Mouse (Mus musculus): ENCODE measurements around the gene Oaz3. TPM values are rescaled to one million over a fixed set of nuclear protein-coding genes. Genes with fewer than 3 reads are reported as not detected.

Gene Oaz3
- total RNA-seq, 2 experiments from 2014 or later: not detected

DNA sequence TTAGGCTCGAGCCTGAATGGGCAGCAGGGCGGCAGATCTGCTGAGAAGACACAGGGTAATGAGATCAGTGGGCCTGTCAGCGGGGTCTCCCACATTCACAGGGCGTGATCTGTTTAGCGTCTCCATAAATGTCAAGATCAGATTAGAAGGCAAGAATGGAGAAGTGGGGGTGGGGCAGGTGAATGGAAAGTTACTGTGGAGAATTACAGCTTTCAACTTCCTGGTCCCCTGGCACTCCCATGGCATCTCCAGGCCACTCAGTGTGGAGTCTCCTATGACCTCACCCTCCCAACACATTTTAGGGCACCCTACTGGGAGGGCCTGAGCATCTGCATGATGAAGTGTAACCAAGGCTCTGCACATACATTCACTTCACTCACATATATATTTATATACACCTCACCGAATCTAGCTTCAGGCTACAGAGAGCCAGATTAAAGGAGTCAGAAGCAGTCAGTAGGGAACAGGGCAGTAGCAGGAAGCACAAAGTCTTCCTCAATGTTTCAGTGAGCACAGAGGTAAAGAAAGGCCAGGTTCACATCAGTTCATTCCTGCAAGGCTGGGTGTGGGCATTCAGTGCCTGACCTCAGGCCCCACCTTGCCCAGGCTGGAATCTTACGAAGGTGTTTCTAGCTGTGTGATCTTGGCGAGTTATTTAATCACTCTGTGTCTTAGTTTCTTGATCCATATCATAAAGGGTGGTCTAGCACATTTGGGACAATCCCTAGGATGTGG, 32.8 kb upstream of the Oaz3 start:
- TF ChIP-seq CTCF (IDR thresholded peaks at IDR 0.05): no peak
- Histone ChIP-seq H3K27ac (peak overlapping the region; percentile 98), H3K4me3 (no peak overlapping the region)
- DNase-seq (ENCODE audit: extremely low spot score in 1 of 2, low spot score in 2 of 2): no peak
- intact Hi-C loops (cut with DNase I): no loop called here

DNA sequence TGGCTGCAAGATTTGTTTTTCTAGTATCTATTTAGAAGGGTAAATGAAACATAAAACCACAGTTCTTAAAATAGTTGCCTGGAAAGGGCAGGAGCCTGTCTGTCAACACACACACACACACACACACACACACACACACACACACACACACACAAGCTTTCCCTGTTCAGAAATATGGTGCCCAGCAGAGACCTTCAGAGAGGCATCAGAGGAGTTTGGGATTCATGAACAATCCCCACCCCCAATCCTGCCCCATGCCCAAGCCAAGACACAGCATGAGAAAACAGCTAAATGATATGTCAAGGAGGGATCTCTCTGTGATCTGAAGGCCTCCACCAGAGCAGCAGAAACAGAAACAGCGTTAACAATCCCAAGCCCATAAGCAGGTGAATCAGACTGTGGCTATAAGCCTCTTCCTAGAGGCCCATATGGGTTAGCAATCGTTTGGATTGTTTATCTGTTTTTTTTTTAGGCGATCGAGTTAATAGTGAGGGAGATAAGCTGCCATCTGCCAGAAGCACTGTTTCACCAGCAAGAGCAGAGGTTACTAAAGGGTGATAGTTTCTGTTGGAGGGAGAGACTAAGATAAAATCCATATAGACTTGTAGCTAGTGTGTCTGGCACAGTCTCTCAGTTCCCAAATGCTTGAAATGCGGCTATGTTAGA, 30.0 kb upstream of the Oaz3 start:
- H3K4me3 ChIP-seq: no peak overlapping the region
- intact Hi-C loops (cut with DNase I): no loop called here

DNA sequence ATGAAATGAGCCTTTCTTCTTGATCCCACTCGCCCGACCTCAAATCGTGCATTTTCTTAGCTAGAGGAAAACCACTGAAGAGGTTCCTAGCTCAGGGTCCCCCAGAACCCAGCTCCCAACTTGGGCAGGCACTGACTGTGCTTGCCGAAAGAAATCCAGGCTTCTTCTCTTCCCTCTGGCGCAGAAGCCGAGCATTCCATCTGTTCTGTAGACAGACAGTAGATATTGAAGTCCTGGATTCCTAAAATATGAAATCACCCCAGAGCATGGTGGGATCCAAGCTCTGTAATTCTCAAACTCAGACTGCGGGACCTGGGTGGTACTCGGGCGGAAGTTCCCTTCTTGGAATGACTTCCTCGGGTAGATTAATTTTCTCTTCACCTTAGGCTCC, 29.4 kb upstream of the Oaz3 start:
- Histone ChIP-seq H3K27ac (peak overlapping the region; percentile 65), H3K4me3 (no peak overlapping the region; the same call in 1 of the 2 replicates)
- DNase-seq (ENCODE audit: extremely low spot score in 1 of 2, low spot score in 2 of 2): no peak
- no peak for TF ChIP-seq CTCF (IDR thresholded peaks at IDR 0.05)
- intact Hi-C loops (cut with DNase I): no loop called here

More for the DNA sequence above, 30.0 kb upstream of the Oaz3 start:
- no peak for TF ChIP-seq CTCF (IDR thresholded peaks at IDR 0.05)
- DNase-seq (ENCODE audit: extremely low spot score in 1 of 2, low spot score in 2 of 2): no peak
- no peak overlapping the region for H3K27ac ChIP-seq

DNA sequence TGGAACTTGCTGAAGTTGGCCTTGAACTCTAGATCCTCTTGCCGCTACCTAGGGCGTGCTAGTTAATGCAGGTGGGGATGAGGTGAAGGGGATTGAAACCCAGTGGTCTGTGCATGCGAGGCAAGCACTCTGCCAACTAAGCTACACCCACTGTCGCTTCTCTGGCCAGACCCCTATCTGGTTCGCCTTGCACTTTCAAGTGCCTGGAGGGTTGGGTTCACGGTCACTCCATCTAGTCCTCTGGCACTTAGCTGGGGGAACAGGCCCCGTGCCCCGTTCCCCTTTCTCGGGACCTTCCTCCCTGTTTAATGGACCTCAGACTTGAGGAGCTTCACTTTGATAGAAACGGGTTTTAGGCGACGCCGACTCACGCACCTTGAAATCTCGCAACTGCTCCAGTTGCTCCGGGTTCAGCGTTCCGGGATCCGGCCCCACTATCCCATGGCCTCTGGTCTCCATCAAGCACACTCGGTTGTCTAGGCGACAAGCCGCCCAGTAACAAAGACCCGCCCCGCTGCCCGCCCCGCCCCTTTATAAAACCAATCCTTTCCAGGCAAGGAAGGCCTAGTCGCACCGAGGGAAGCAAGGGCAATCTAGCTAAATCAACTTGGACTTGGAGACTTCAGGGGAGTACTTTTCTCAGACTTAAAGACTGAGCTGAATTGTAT, 28.9 kb upstream of the Oaz3 start:
- intact Hi-C loops (cut with DNase I): no loop called here
- no peak for DNase-seq (ENCODE audit: extremely low spot score in 1 of 2, low spot score in 2 of 2)
- Histone ChIP-seq H3K27ac (peak overlapping the region; percentile 65), H3K4me3 (peak overlapping the region; percentile 31)
- no peak for TF ChIP-seq CTCF (IDR thresholded peaks at IDR 0.05)

DNA sequence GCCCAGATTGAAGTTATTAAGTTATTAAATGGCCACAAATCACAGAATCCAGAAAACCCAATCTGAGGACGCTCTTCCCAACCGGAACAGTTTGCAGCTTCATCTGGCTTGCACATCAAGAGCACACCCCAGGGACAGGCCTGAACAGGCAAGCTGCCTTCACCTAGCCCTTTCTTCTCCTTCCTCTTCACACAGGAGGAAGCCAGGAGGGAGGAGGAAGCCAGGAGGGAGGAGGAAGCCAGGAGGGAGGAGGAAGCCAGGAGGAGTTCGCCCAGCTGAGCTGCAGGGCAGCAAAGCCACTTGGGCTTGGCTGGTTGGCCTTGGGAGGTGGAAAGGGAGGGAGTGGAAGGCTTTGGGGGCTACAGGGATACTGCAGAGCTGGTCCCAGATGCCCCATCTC, 25.2 kb upstream of the Oaz3 start:
- no peak for DNase-seq (ENCODE audit: extremely low spot score in 1 of 2, low spot score in 2 of 2)
- no peak for TF ChIP-seq CTCF (IDR thresholded peaks at IDR 0.05)
- H3K27ac ChIP-seq: no peak overlapping the region
- intact Hi-C loops (cut with DNase I): no loop called here
- H3K4me3 ChIP-seq: no peak overlapping the region

- peak overlapping the region; percentile 85 for H3K27ac ChIP-seq
- TF ChIP-seq CTCF (IDR thresholded peaks at IDR 0.05): peak; percentile 29
- intact Hi-C loops (cut with DNase I): loop anchor here (2.0 kb wide), 1 partner anchor 13 kb away; the partner anchor contains the start of gene Celf3
- H3K4me3 ChIP-seq: no peak overlapping the region
- peak in 1 of 2 experiments; percentile 60 for DNase-seq (ENCODE audit: extremely low spot score in 1 of 2, low spot score in 2 of 2)
These were observed 22.1 kb upstream of the Oaz3 start for GRCm38 (mm10) chr3:94465632-94466430.

GRCm38 (mm10) chr3:94463926-94464578, 20.3 kb upstream of the Oaz3 start:
- intact Hi-C loops (cut with DNase I): loop anchor here (2.0 kb wide), 1 partner anchor 15 kb away; the partner anchor contains the start of gene Celf3
- DNase-seq (ENCODE audit: extremely low spot score in 1 of 2, low spot score in 2 of 2): peak in 1 of 2 experiments; percentile 37
- no peak for TF ChIP-seq CTCF (IDR thresholded peaks at IDR 0.05)
- no peak overlapping the region for H3K27ac ChIP-seq
- no peak overlapping the region for H3K4me3 ChIP-seq

DNA sequence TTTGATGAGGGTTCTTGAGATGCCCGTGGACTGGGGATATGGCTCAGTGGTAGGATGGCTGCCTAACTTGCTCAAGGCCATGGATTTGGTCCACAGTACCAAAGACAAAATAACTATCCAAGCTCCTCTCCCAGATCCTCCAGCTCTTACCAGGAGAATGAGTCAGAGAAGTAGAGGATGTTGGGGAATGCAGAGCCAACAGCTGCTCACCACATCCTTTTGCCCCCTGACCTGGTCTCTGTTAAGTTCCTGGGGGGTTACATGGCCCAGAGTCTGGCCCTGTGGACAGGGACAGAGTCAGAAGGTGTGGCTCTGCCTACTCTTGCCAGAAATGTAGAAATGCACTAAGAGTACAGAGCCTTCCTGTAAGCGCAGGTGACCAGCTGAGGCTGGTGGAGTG, 16.1 kb upstream of the Oaz3 start:
- no peak for DNase-seq (ENCODE audit: extremely low spot score in 1 of 2, low spot score in 2 of 2)
- intact Hi-C loops (cut with DNase I): loop anchor here (5.0 kb wide), 1 partner anchor 122 kb away; the partner anchor contains the start of gene Snx27
- TF ChIP-seq CTCF (IDR thresholded peaks at IDR 0.05): no peak
- Histone ChIP-seq H3K27ac (no peak overlapping the region), H3K4me3 (no peak overlapping the region)

GRCm38 (mm10) chr3:94457055-94457454, 13.3 kb upstream of the Oaz3 start:
- Histone ChIP-seq H3K4me3 (no peak overlapping the region), H3K27ac (no peak overlapping the region)
- intact Hi-C loops (cut with DNase I): loop anchor here (2.0 to 5.0 kb wide), 3 partner anchors 76 to 125 kb away; partner anchors contain the start of gene Snx27
- TF ChIP-seq CTCF (IDR thresholded peaks at IDR 0.05): no peak
- no peak for DNase-seq (ENCODE audit: extremely low spot score in 1 of 2, low spot score in 2 of 2)

DNA sequence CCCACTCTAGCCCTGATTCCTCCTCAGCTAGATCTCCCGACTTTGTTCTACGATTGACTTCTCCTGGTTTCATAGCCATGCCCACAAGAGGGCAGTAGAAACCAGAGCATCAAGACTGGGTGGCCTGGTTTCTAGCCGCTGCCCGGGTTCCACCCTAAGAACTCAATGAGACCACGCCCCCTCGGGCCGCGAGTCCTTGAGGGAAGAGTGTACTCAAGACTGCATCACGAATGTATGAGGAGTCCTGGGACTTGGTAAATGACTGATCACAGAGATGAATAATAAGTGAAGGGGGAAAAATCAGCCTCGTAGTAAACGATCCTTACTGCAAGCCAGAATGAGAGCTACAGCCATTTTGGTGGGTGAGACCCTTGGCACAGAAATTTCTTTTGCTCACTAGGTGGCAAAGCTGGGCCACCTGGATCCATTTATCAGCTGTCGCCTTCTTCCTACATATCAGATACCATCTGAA, 12.8 kb upstream of the Oaz3 start:
- H3K27ac ChIP-seq: no peak overlapping the region
- peak; percentile 82 to 83 for DNase-seq (ENCODE audit: extremely low spot score in 1 of 2, low spot score in 2 of 2)

More for the DNA sequence above, 12.8 kb upstream of the Oaz3 start:
- peak overlapping the region; percentile 26; the same call in 1 of the 2 replicates for H3K4me3 ChIP-seq
- intact Hi-C loops (cut with DNase I): loop anchor here (1.0 to 5.0 kb wide), 5 partner anchors 46 to 146 kb away; partner anchors contain the start of gene Snx27
- peak; percentile 93 for TF ChIP-seq CTCF (IDR thresholded peaks at IDR 0.05)

All from left cerebral cortex, adult 2 months (tissue).